Mouse (Mus musculus) liver, embryonic 14.5 days (tissue): Measurements from ENCODE around the gene Tmem86b. TPM values are rescaled to one million over a fixed set of nuclear protein-coding genes. Genes with fewer than 3 reads are reported as not detected.
A peak's percentile ranks its signal among the peaks of the same experiment; 100 is the strongest.
"Not testable (repeated sequence)": the region's sequence is repeated elsewhere in the genome, so short reads cannot be mapped to it uniquely, and the experiment has no call there.

Experiments
- ATAC-seq: fragments of 200-750 bp; cut with Nextera tagmentation; 2 replicates; pipeline ENCODE4 v1.8.0; 2017; ENCODE audit warnings: moderate number of reproducible peaks, mild to moderate bottlenecking, moderate library complexity; ENCODE audit not compliant: insufficient read depth
- DNase-seq, 3 experiments: peaks; one replicate each; pipeline ENCODE4 v3.0.0-alpha.2; 2012 to 2013; ENCODE audit warnings: low read depth in 3 of 3, low spot score in 3 of 3
- H3K27ac ChIP-seq: fragments of 300-500 bp; sonication (generic); 2 replicates; pipeline ENCODE4 v1.5.1; 2014; ENCODE audit warnings: moderate library complexity, mild to moderate bottlenecking, control low read depth, inconsistent platforms
- H3K27me3 ChIP-seq: fragments of 300-500 bp; sonication (generic); 2 replicates; pipeline ENCODE4 v1.6.1; 2014; ENCODE audit warnings: mild to moderate bottlenecking, low read length, moderate library complexity; ENCODE audit not compliant: control insufficient read depth, insufficient read depth
- H3K36me3 ChIP-seq: fragments of 300-500 bp; sonication (generic); replicated peaks from 2 replicates; pipeline ENCODE4 v1.6.1; 2014; ENCODE audit warnings: low read depth; ENCODE audit not compliant: control insufficient read depth, insufficient read depth
- H3K4me1 ChIP-seq, 2 experiments: fragments of 200-500 bp in 1 of 2; fragments of 300-500 bp in 1 of 2; sonication (generic) in 1 of 2; replicated peaks; 2 replicates each; pipeline ENCODE4 v1.6.1; 2012 to 2014; ENCODE audit warnings: antibody characterized with exemption in 1 of 2, inconsistent platforms in 1 of 2, low read length in 1 of 2; ENCODE audit not compliant: control insufficient read depth in 2 of 2, insufficient read depth in 2 of 2
- H3K4me2 ChIP-seq: fragments of 300-500 bp; sonication (generic); 2 replicates; pipeline ENCODE4 v1.6.1; 2014; ENCODE audit warnings: low read depth, mild to moderate bottlenecking, control low read depth, moderate library complexity
- H3K4me3 ChIP-seq, 2 experiments: fragments of 200-500 bp in 1 of 2; fragments of 300-500 bp in 1 of 2; sonication (generic) in 1 of 2; 2 replicates each; pipeline ENCODE4 v1.5.1; 2012 to 2014; ENCODE audit warnings: low read depth in 2 of 2, low read length in 2 of 2, mild to moderate bottlenecking in 2 of 2, control low read depth in 1 of 2, inconsistent platforms in 1 of 2, moderate library complexity in 1 of 2; ENCODE audit not compliant: insufficient read depth in 1 of 2
- H3K9ac ChIP-seq: fragments of 300-500 bp; sonication (generic); replicated peaks from 2 replicates; pipeline ENCODE4 v1.6.1; 2014; ENCODE audit warnings: mild to moderate bottlenecking, control low read depth, moderate library complexity
- H3K9me3 ChIP-seq: fragments of 300-500 bp; sonication (generic); 2 replicates; pipeline ENCODE4 v1.6.1; 2016; ENCODE audit warnings: low read length, mixed read lengths; ENCODE audit not compliant: control insufficient read depth
- CTCF ChIP-seq: IDR thresholded peaks from 2 replicates; pipeline ENCODE4 v1.5.1; 2016; ENCODE audit warnings: antibody characterized with exemption, low read depth, control low read depth
- EP300 ChIP-seq: IDR thresholded peaks from 2 replicates; pipeline ENCODE4 v1.6.1; 2016; ENCODE audit warnings: antibody characterized with exemption, low read depth
- WGBS: fragments of 180-500 bp; shearing (Covaris S2); extraction: QIAGEN DNeasy Blood & Tissue Kit; methylation state at CpG from one replicate; pipeline ENCODE4 v1.1.7; 2014; ENCODE audit not compliant: insufficient replicate concordance; 5-methylcytosine and 5-hydroxymethylcytosine counted together
- microRNA-seq: library from miRNA; unstranded; fragments of <30 nt; microRNA quantifications from one replicate; pipeline ENCODE4, GENCODE M21; 2016
- polyA plus RNA-seq, 2 experiments: library from polyadenylated mRNA; depleted of rRNA in 1 of 2; stranded (reverse) in 1 of 2; unstranded in 1 of 2; fragments of >200 nt; fragmentation: Nextera tagmentation in 1 of 2; extraction: Ambion mirVana in 1 of 2; gene quantifications; 2 replicates each; pipeline versions ENCODE4 v1.2.1 to v1.2.3; 2012 to 2014

The Tmem86b gene
- polyA plus RNA-seq, 2 experiments = 30.5 to 36.4 TPM

- Histone ChIP-seq H3K4me3 (no peak overlapping the region), H3K4me2 (no peak overlapping the region), H3K4me1 (peaks cover 11 to 12% of the 10 kb centered on the region in 2 experiments), H3K9ac (no peak overlapping the region), H3K9me3 (no peaks in the 10 kb centered on the region), H3K27ac (no peak overlapping the region), H3K36me3 (no peaks in the 10 kb centered on the region), H3K27me3 (no peaks in the 10 kb centered on the region)
- no peak for ATAC-seq
- DNase-seq = no peak
- TF ChIP-seq EP300 = no peak
- TF ChIP-seq CTCF = no peak
- 66% methylated on average over 12 of the region's 12 CpGs for WGBS
Measured at GRCm38 (mm10) chr7:4611511-4611910, 19.7 kb downstream of the Tmem86b start.

- Histone ChIP-seq H3K4me3 (no peak overlapping the region), H3K36me3 (no peaks in the 10 kb centered on the region), H3K9ac (no peak overlapping the region), H3K4me1 (peaks cover 0 to 7% of the 10 kb centered on the region in 2 experiments; a peak in 2 of 4 replicates), H3K27ac (no peak overlapping the region), H3K27me3 (no peaks in the 10 kb centered on the region), H3K9me3 (no peaks in the 10 kb centered on the region), H3K4me2 (no peak overlapping the region)
- ATAC-seq (peak; percentile 39; the same call in 1 of the 2 replicates), DNase-seq (no peak)
- TF ChIP-seq EP300 = no peak
- no peak for TF ChIP-seq CTCF
- 20% methylated on average over 5 of the region's 5 CpGs for WGBS
Measured at GRCm38 (mm10) chr7:4608002-4608401, 23.2 kb downstream of the Tmem86b start.

DNA sequence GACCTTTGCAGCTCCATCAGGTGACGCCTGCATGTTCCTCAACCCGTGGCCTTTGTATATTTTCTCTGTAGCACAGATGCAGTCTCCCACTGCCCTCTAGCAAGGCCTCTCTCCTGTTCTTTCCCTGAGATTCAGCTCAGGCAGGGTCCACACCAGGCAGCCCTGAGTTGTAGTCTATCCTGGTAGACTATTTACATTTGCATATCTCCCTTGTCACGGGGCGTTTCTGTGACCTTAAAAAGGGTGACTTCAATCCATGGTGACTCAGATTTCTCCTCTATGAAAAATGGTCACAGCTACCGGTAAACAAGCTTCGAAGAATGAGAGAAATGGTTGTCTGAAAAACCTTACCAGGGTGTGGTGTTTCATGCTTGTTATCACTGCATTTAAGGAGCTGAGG, 27.3 kb downstream of the Tmem86b start, which contains the start of gene Ptprh:
Gene Ptprh, minus strand, starts transcription at position 169 of the 400 bp plus-strand sequence.
- Histone ChIP-seq H3K4me2 (no peak within 1 kb of the TSS), H3K27ac (no peak within 1 kb of the TSS)
- no peak for ATAC-seq

DNA sequence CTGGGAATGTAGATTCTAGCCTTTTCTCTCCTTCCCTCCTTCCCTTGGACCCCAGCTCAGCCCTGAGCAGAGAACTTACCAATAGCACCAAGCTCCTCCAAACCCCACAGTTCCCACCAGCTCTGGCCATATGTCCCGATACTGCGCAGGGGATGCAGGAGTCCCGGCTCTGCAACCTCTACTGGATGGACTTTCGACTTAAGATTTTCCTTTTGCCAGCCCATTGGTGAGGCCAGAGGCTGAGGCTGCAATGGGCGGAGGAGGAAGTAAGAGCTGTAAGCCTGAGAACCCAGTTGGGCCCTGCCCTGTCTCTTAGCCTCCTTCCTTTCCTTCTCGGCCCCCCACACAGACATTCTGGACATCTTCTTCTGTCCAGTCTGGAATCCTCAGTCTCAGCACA, 28.3 kb downstream of the Tmem86b start:
- Histone ChIP-seq H3K36me3 (no peaks in the 10 kb centered on the region), H3K27ac (no peak overlapping the region), H3K27me3 (no peaks in the 10 kb centered on the region), H3K9ac (no peak overlapping the region), H3K4me2 (no peak overlapping the region), H3K9me3 (no peaks in the 10 kb centered on the region), H3K4me3 (no peak overlapping the region), H3K4me1 (0 out of 4 replicates have a peak, but pooled peaks cover 0 to 6% of the 10 kb centered on the region in 2 experiments)
- ATAC-seq = no peak
- TF ChIP-seq CTCF (no peak), EP300 (no peak)
- no peak for DNase-seq
- WGBS = 67% methylated on average over 6 of the region's 6 CpGs

More for the DNA sequence above, 27.3 kb downstream of the Tmem86b start, which contains the start of gene Ptprh:
- Histone ChIP-seq H3K9me3 (no peaks in the 10 kb centered on the region), H3K4me3 (no peak within 1 kb of the TSS), H3K36me3 (no peaks in the 10 kb centered on the region), H3K9ac (no peak within 1 kb of the TSS), H3K4me1 (0 out of 4 replicates have a peak, but pooled peaks cover 0 to 7% of the 10 kb centered on the region in 2 experiments), H3K27me3 (no peaks in the 10 kb centered on the region)
- WGBS = 42% methylated on average over 6 of the region's 6 CpGs
- no peak for DNase-seq
- TF ChIP-seq CTCF = no peak
- TF ChIP-seq EP300 = no peak

- H3K36me3 ChIP-seq, ATAC-seq, H3K9ac ChIP-seq, H3K27ac ChIP-seq, H3K27me3 ChIP-seq, H3K9me3 ChIP-seq, DNase-seq, H3K4me1 ChIP-seq, H3K4me2 ChIP-seq, H3K4me3 ChIP-seq: not testable (repeated sequence)
- WGBS = 35% methylated on average over 4 of the region's 4 CpGs
Measured at GRCm38 (mm10) chr7:4597046-4597445, 34.2 kb downstream of the Tmem86b start.

DNA sequence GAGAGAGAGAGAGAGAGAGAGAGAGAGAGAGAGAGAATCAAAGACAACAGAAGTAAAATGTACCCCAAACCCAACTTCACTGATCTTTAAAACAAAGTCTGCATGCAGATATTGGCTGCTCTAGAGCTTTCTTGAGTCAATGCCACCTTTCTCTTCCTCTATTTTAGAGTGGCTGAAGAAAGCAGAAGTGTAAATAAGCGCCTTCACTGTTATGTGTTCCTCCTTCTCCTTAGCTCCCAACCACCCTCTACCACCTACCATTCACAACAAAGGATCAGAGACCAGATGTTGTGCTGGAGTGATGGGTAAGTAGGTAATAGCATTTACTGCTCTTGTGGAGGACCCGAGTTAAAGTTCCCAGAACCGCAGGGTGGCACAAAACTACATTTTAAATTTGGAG, 49.7 kb downstream of the Tmem86b start:
- not testable (repeated sequence) for H3K4me1 ChIP-seq, H3K36me3 ChIP-seq, H3K9me3 ChIP-seq, H3K4me2 ChIP-seq, H3K9ac ChIP-seq, H3K4me3 ChIP-seq, ATAC-seq, H3K27ac ChIP-seq, DNase-seq, H3K27me3 ChIP-seq
- 54% methylated on average over 3 of the region's 3 CpGs for WGBS

Small RNA genes within 50 kb of the gene (microRNA-seq; reads per million reads assigned to microRNA genes)
- gene Gm23577 = not detected

Other genes with a start within 250 kb of the Tmem86b start
- 1.1 TPM in 2 replicates for gene Gp6, start 233.7 kb downstream of the Tmem86b start, polyA plus RNA-seq (2012; rRNA removed)
- gene Gp6, start 233.7 kb downstream of the Tmem86b start, polyA plus RNA-seq (2014; fragmentation: Nextera tagmentation; extraction: Ambion mirVana) = 3.6 and 4.6 TPM in 2 replicates
- gene Rdh13, start 185.8 kb downstream of the Tmem86b start, polyA plus RNA-seq (2012; rRNA removed) = 3.1 and 4.0 TPM in 2 replicates
- 5.2 and 5.6 TPM in 2 replicates for gene Rdh13, start 185.8 kb downstream of the Tmem86b start, polyA plus RNA-seq (2014; fragmentation: Nextera tagmentation; extraction: Ambion mirVana)
- 1.0 and 1.6 TPM in 2 replicates for gene Eps8l1, start 170.7 kb downstream of the Tmem86b start, polyA plus RNA-seq (2012; rRNA removed)
- gene Eps8l1, start 170.7 kb downstream of the Tmem86b start, polyA plus RNA-seq (2014; fragmentation: Nextera tagmentation; extraction: Ambion mirVana) = 0.10 and 1.2 TPM in 2 replicates
- gene Ppp1r12c, start 129.7 kb downstream of the Tmem86b start, polyA plus RNA-seq (2012; rRNA removed) = 16.2 and 22.2 TPM in 2 replicates
- 15.6 and 22.2 TPM in 2 replicates for gene Ppp1r12c, start 129.7 kb downstream of the Tmem86b start, polyA plus RNA-seq (2014; fragmentation: Nextera tagmentation; extraction: Ambion mirVana)
- gene Tnnt1, start 115.0 kb downstream of the Tmem86b start, polyA plus RNA-seq (2012; rRNA removed) = 2.0 and 4.0 TPM in 2 replicates
- gene Tnnt1, start 115.0 kb downstream of the Tmem86b start, polyA plus RNA-seq (2014; fragmentation: Nextera tagmentation; extraction: Ambion mirVana) = 2.6 and 3.3 TPM in 2 replicates
- 0.30 and 0.35 TPM in 2 replicates for gene Tnni3, start 107.2 kb downstream of the Tmem86b start, polyA plus RNA-seq (2012; rRNA removed)
- gene Tnni3, start 107.2 kb downstream of the Tmem86b start, polyA plus RNA-seq (2014; fragmentation: Nextera tagmentation; extraction: Ambion mirVana) = 0.45 TPM in 1 of 2 replicates, not detected in the other
- 0.39 and 0.42 TPM in 2 replicates for gene Dnaaf3, start 99.0 kb downstream of the Tmem86b start, polyA plus RNA-seq (2012; rRNA removed)
- gene Dnaaf3, start 99.0 kb downstream of the Tmem86b start, polyA plus RNA-seq (2014; fragmentation: Nextera tagmentation; extraction: Ambion mirVana) = 0.09 TPM in 1 of 2 replicates, not detected in the other
- gene Syt5, start 83.9 kb downstream of the Tmem86b start, polyA plus RNA-seq (2012; rRNA removed) = 0.15 and 0.22 TPM in 2 replicates
- gene Syt5, start 83.9 kb downstream of the Tmem86b start, polyA plus RNA-seq (2014; fragmentation: Nextera tagmentation; extraction: Ambion mirVana) = 0.25 and 0.81 TPM in 2 replicates
- not detected in 2 replicates for gene Ptprh, start 27.4 kb downstream of the Tmem86b start, polyA plus RNA-seq (2012; rRNA removed)
- not detected in 2 replicates for gene Ptprh, start 27.4 kb downstream of the Tmem86b start, polyA plus RNA-seq (2014; fragmentation: Nextera tagmentation; extraction: Ambion mirVana)
- 30.8 and 33.6 TPM in 2 replicates for gene Ppp6r1, start 27.6 kb upstream of the Tmem86b start, polyA plus RNA-seq (2012; rRNA removed)
- 4.3 and 5.1 TPM in 2 replicates for gene Ppp6r1, start 27.6 kb upstream of the Tmem86b start, polyA plus RNA-seq (2014; fragmentation: Nextera tagmentation; extraction: Ambion mirVana)
- gene Hspbp1, start 53.6 kb upstream of the Tmem86b start, polyA plus RNA-seq (2012; rRNA removed) = 28.2 and 38.5 TPM in 2 replicates
- gene Hspbp1, start 53.6 kb upstream of the Tmem86b start, polyA plus RNA-seq (2014; fragmentation: Nextera tagmentation; extraction: Ambion mirVana) = 56.7 and 60.6 TPM in 2 replicates
- 0.39 and 0.54 TPM in 2 replicates for gene Brsk1, start 59.2 kb upstream of the Tmem86b start, polyA plus RNA-seq (2012; rRNA removed)
- gene Brsk1, start 59.2 kb upstream of the Tmem86b start, polyA plus RNA-seq (2014; fragmentation: Nextera tagmentation; extraction: Ambion mirVana) = not detected in 2 replicates
- 0.31 TPM in 2 replicates for gene Tmem150b, start 93.8 kb upstream of the Tmem86b start, polyA plus RNA-seq (2012; rRNA removed)
- gene Tmem150b, start 93.8 kb upstream of the Tmem86b start, polyA plus RNA-seq (2014; fragmentation: Nextera tagmentation; extraction: Ambion mirVana) = 0.18 TPM in 1 of 2 replicates, not detected in the other
- 75.7 and 78.7 TPM in 2 replicates for gene Kmt5c, start 108.7 kb upstream of the Tmem86b start, polyA plus RNA-seq (2012; rRNA removed)
- gene Kmt5c, start 108.7 kb upstream of the Tmem86b start, polyA plus RNA-seq (2014; fragmentation: Nextera tagmentation; extraction: Ambion mirVana) = 37.8 and 44.7 TPM in 2 replicates
- gene Cox6b2, start 121.7 kb upstream of the Tmem86b start, polyA plus RNA-seq (2012; rRNA removed) = 111 and 119 TPM in 2 replicates
- 81.9 and 88.1 TPM in 2 replicates for gene Cox6b2, start 121.7 kb upstream of the Tmem86b start, polyA plus RNA-seq (2014; fragmentation: Nextera tagmentation; extraction: Ambion mirVana)
- gene Fam71e2, start 139.9 kb upstream of the Tmem86b start, polyA plus RNA-seq (2012; rRNA removed) = not detected in 2 replicates
- not detected in 2 replicates for gene Fam71e2, start 139.9 kb upstream of the Tmem86b start, polyA plus RNA-seq (2014; fragmentation: Nextera tagmentation; extraction: Ambion mirVana)
- 0.03 and 0.09 TPM in 2 replicates for gene Il11, start 151.4 kb upstream of the Tmem86b start, polyA plus RNA-seq (2012; rRNA removed)
- not detected in 2 replicates for gene Il11, start 151.4 kb upstream of the Tmem86b start, polyA plus RNA-seq (2014; fragmentation: Nextera tagmentation; extraction: Ambion mirVana)
- gene Tmem190, start 151.5 kb upstream of the Tmem86b start, polyA plus RNA-seq (2012; rRNA removed) = not detected in 2 replicates
- gene Tmem190, start 151.5 kb upstream of the Tmem86b start, polyA plus RNA-seq (2014; fragmentation: Nextera tagmentation; extraction: Ambion mirVana) = not detected in 2 replicates
- 7.5 and 8.2 TPM in 2 replicates for gene Tmem238, start 158.2 kb upstream of the Tmem86b start, polyA plus RNA-seq (2012; rRNA removed)
- gene Tmem238, start 158.2 kb upstream of the Tmem86b start, polyA plus RNA-seq (2014; fragmentation: Nextera tagmentation; extraction: Ambion mirVana) = 5.4 and 5.8 TPM in 2 replicates
- 237 and 307 TPM in 2 replicates for gene Rpl28, start 161.5 kb upstream of the Tmem86b start, polyA plus RNA-seq (2012; rRNA removed)
- 185 and 186 TPM in 2 replicates for gene Rpl28, start 161.5 kb upstream of the Tmem86b start, polyA plus RNA-seq (2014; fragmentation: Nextera tagmentation; extraction: Ambion mirVana)
- 186 and 265 TPM in 2 replicates for gene Ube2s, start 181.2 kb upstream of the Tmem86b start, polyA plus RNA-seq (2012; rRNA removed)
- 295 and 316 TPM in 2 replicates for gene Ube2s, start 181.2 kb upstream of the Tmem86b start, polyA plus RNA-seq (2014; fragmentation: Nextera tagmentation; extraction: Ambion mirVana)
- 0.01 and 0.14 TPM in 2 replicates for gene Shisa7, start 213.3 kb upstream of the Tmem86b start, polyA plus RNA-seq (2012; rRNA removed)
- not detected in 2 replicates for gene Shisa7, start 213.3 kb upstream of the Tmem86b start, polyA plus RNA-seq (2014; fragmentation: Nextera tagmentation; extraction: Ambion mirVana)
- 1.6 and 2.4 TPM in 2 replicates for gene Isoc2b, start 238.8 kb upstream of the Tmem86b start, polyA plus RNA-seq (2012; rRNA removed)
- 2.8 and 3.8 TPM in 2 replicates for gene Isoc2b, start 238.8 kb upstream of the Tmem86b start, polyA plus RNA-seq (2014; fragmentation: Nextera tagmentation; extraction: Ambion mirVana)
- gene Isoc2a, start 245.7 kb upstream of the Tmem86b start, polyA plus RNA-seq (2012; rRNA removed) = 6.6 and 6.7 TPM in 2 replicates
- 0.56 and 0.86 TPM in 2 replicates for gene Isoc2a, start 245.7 kb upstream of the Tmem86b start, polyA plus RNA-seq (2014; fragmentation: Nextera tagmentation; extraction: Ambion mirVana)